Mouse (Mus musculus) heart, adult 18-20 months (tissue): ENCODE measurements around the gene Nlrp3. TPM values are rescaled to one million over a fixed set of nuclear protein-coding genes. Genes with fewer than 3 reads are reported as not detected.

Source experiments
- total RNA-seq, 2 experiments: library from RNA; stranded (reverse); gene quantifications; 2 replicates each; pipeline ENCODE4 v1.2.3; 2021

Nlrp3 gene
- total RNA-seq, 2 experiments from 2014 or later: 0.31 to 0.47 TPM

Other genes starting within 250 kb of the Nlrp3 start
- 1 to 10 TPM; 3.8 to 4.2 TPM for gene Wnt9a, start 234.6 kb upstream of the Nlrp3 start, total RNA-seq
- not detected for gene Prss38, start 165.9 kb upstream of the Nlrp3 start, total RNA-seq
- gene Jmjd4, start 91.5 kb upstream of the Nlrp3 start, total RNA-seq: 10 to 100 TPM; 11.1 to 12.0 TPM
- gene Snap47, start 90.4 kb upstream of the Nlrp3 start, total RNA-seq: 10 to 100 TPM; 39.1 to 43.4 TPM
- gene Zfp867, start 69.1 kb upstream of the Nlrp3 start, total RNA-seq: 1 to 10 TPM; 2.5 to 3.2 TPM
- 10 to 100 TPM; 12.5 to 14.2 TPM for gene Zkscan17, start 14.8 kb upstream of the Nlrp3 start, total RNA-seq
- not detected for gene Olfr222, start 34.7 kb downstream of the Nlrp3 start, total RNA-seq
- not detected for gene Olfr223, start 51.7 kb downstream of the Nlrp3 start, total RNA-seq
- gene Mprip, start 119.7 kb downstream of the Nlrp3 start, total RNA-seq: 100 to 1,000 TPM; 123 to 131 TPM
- under 1 TPM; 0.46 to 0.50 TPM for gene Pld6, start 246.1 kb downstream of the Nlrp3 start, total RNA-seq